Mouse (Mus musculus): ENCODE measurements around the gene Olfr549. TPM values are rescaled to one million over a fixed set of nuclear protein-coding genes. Genes with fewer than 3 reads are reported as not detected.

The Olfr549 gene
- total RNA-seq (2021), result not detected
- long read RNA-seq, experiment 1, result 0 reads
- long read RNA-seq, experiment 2, result 0 reads

DNA sequence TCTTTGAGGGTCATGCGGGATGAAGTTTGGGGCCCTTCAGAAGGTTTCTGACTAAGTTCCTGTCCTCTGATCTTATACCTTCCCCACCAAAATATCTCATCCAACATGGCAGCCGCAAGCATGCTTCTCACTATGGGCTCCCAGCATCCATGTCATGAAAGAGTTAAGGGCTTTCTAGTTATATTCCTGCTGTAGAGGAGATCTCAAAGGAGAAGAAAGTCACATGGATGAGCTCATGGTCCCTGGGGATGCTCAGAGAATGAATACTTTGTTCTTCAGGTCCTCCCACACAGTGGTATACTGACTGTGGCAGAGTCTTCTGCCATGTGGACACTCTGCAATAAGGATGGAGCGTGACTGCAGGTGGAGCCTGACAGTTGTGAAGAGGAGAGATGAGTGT, at the start of gene Olfr549:
TSS of gene Olfr549 (plus strand) at position 301 of the 400 bp plus-strand sequence.
- no peak for DNase-seq

GRCm38 (mm10) chr7:102501986-102502385, 47.7 kb upstream of the Olfr549 start:
- DNase-seq, result no peak

DNA sequence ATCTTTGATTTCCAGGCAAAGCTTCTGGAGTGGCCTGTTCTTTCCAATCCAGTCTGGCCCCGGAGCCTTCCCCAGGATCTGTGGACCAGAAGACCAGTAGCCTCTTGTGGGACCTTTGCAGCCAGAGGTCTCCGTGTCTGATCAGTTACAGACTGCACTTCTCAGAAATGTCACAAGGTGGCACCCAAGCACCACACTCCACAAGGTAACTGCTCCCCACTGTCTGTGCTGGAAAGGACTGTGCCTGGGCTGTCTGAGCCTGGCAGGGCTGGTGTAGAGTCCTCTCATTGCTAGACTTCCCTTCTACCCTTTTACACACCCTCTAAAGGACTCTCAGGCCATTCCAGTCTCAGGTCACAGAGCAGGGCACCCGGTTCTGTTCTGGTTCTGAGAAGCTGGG, 42.8 kb upstream of the Olfr549 start:
- peak; percentile 71 to 78 for DNase-seq

GRCm38 (mm10) chr7:102508066-102508465, 41.6 kb upstream of the Olfr549 start:
- DNase-seq, result no peak

DNA sequence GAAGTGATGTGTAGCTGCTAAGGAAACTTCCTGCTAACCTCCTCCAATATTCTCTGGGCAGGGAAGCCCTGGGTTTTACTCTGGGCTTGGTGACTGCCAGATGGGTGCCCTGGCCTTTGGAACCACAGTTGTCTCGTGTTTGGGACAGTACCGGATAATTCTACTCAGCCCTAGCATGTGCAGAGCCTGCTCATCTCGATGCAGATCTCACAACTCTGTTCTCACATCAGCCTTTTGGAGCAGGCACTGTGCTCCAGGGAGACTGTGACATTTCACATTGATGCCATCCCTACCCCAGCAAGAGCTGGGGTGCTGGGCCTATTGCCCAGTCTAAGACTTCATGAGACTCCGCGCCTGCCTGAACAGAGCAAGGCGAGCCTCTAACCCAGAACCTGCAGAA, 41.0 kb upstream of the Olfr549 start:
- no peak for DNase-seq

DNA sequence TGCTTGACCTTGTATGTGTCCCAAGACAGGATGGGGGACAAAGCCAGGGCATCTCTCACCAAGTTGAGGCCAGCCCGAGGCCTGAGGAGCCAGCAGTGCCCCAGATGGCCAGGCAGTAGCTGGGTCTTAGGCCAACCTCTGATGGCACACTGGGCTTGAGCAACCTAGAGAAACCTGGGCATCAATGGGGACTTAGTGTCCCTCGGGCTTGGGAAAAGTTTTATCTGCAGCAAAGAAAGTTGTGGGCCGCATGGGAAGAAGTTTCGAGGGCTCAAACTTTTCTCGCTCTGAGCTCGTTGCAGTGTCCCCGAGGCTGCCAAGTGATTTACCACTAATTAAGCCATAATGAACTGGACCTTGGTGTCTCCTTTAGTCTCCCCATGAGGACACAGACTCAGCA, 39.9 kb upstream of the Olfr549 start:
- no peak for DNase-seq

DNA sequence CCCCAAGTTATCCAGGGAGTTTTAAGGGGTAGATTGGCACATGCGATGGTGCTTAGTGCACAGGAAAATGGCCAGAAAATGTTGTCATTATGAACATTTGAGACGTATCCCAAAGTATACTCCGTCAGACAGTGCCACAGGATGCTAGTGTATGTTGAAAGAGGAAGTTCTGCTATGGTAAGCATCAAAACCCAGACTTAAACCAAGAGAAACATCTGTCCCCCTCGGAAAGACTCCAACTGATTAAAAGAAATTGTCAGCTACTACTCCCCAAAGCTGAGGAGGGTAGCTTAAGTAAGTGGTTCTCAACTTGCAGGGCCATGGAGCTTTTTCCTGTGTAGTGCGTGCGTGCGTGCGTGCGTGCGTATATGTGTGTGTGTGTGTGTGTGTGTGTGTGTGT, 37.7 kb upstream of the Olfr549 start:
- no peak for DNase-seq

- peak; percentile 91 to 96 for DNase-seq
These were observed 36.7 kb upstream of the Olfr549 start for GRCm38 (mm10) chr7:102512814-102513435.

GRCm38 (mm10) chr7:102514144-102514543, 35.5 kb upstream of the Olfr549 start:
- no peak for DNase-seq

- DNase-seq, result peak; percentile 14 to 58
These were observed 33.2 kb upstream of the Olfr549 start for GRCm38 (mm10) chr7:102516261-102517050.

- DNase-seq, result peak in 1 of 2 experiments; percentile 36
These were observed 32.7 kb upstream of the Olfr549 start for GRCm38 (mm10) chr7:102517051-102517335.

DNA sequence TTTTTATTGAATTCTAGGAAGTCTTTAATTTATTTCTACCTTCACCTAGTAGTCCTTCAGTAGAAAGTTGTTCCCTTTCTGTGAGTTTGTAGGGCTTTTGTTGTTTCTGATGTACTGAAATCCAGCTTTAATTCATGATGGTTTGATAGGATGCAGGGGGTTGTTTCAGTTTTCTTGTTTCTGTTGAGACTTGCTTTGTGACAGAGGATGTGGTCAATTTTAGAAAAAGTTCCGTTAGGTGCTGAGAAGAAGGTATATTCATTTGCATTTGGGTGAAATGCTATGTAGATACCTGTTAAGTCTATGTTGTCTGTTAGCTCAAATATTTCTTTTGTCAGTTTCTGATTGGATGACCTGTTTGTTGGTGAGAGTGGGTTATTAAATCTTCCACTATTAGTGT, 20.6 kb upstream of the Olfr549 start:
- no peak for DNase-seq

DNA sequence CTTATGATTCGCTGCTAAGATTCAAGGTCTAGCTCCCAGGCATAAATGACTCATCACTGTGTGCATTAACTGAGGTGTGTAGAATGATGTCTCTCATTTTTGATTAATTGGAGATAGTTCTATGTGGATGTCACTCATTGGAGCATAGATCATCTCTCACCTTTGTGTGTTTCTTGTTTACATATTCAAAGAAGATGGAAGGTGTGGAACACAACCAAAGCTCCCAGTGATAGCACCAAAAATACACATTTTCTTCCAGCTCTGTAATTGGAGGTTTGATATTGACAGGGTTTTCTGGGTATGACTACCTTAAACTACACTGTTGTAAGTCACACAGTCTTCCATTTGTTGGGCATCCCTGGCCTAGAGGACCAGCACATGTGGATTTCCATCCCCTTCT, 15.2 kb upstream of the Olfr549 start, which contains the start of gene Olfr547:
TSS of gene Olfr547 (plus strand) at position 301 of the 400 bp plus-strand sequence.
- no peak for DNase-seq

DNA sequence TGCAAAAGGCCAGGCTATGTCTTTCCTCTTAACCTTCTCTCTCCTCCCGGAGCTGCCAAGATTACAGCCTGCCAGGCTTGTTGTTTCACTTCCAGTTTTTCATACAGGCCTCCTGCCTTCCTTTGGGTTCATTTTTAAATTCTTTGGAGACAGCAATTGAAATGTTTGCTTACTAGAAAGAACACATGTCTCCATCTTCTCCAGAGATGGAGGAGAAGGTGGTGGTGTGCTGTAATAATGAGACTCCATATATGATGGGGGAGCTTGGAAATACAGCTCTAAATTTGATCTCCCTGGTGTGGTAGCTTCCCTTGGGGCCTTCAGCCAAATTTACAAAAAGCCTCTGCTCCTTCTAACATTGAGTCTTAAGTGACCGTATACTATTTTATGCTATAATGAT, 9.1 kb upstream of the Olfr549 start, which contains the start of gene Olfr548-ps1:
TSS of gene Olfr548-ps1 (plus strand) at position 301 of the 400 bp plus-strand sequence.
- no peak for DNase-seq

DNA sequence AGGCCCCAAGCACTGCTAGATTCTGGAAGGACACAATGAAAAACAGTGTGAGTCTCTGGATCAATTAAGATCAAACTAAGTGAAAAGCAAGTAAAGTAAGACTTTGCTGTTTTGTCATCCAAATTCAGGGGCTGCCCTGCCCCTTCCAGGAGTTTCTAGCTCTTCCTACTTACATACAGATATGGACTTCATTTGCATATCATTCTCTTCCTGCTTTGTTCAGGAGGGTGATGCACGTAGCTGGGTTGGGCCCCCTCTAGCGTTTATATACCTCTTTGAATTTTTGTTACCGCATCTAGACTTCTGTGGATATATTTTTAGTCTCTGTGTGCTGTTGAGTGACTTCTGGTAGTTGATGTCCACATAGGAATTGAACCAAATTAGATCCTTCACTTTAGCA, 8.4 kb upstream of the Olfr549 start:
- no peak for DNase-seq

- no peak for DNase-seq
These were observed 3.6 kb downstream of the Olfr549 start for GRCm38 (mm10) chr7:102553279-102553678.

- peak; percentile 94 to 95 for DNase-seq
These were observed 15.6 kb downstream of the Olfr549 start, which contains the start of gene Trim21 for GRCm38 (mm10) chr7:102564999-102565997. Trim21 (minus strand) TSS chr7:102565486.

DNA sequence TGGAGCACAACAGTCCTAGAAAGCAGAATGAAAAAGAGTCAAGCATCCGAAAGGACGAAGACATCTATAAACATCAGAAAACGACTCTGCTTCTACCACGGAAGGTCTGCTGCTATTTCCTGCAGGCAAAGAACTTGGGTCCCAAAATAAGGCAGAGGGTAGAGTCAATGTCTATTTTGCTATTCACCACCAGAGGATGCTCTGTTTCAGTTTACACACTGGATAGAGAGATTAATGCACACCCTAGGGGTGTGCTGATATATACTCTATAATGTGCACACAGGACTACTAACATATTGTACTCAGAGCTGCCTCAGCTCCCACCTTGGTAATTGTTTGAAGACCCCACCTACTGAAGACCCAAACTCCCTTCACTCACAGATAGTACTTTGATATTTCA, 16.5 kb downstream of the Olfr549 start:
- DNase-seq, result no peak

DNA sequence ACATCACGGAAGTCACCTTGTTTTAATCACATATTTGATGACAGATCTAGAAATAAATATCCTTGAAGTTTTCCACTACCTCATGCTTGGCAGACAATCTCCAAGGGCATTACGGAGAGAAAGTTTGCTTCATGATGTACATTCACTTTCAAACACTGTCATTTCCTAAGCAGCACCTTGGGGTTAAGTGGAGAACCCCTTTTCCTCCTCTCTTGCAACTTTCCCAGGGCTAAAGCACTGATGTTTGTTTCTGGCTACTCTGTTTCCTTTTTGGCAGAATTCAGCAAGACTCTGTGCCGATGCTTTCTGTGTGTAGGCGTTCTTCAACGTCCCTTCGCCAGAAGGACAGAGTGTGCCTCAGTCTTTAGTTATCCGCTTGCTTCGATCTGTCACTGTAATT, 21.5 kb downstream of the Olfr549 start, which contains the start of gene Olfr550:
TSS of gene Olfr550 (plus strand) at position 301 of the 400 bp plus-strand sequence.
- no peak for DNase-seq

- no peak for DNase-seq
These were observed 23.6 kb downstream of the Olfr549 start for GRCm38 (mm10) chr7:102573174-102573830.

DNA sequence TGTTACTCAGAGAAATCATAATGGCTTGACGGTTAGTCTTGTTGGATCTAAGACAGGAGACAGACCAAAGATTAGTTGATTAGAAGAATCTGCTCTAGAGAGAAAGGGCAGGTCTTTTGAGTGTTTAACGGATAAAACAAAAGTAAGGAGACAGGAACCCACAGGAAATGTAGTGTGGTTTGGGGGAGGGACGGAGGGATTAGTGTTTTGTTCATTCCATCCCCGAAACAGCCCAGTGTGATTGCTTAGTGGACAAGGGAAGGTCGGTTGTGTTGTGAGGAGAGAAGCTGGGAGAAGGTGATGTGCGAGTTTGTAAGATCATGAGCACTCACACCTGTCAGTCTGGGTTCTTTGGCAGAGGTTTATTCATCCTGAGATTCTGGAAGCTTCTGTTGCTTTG, 26.3 kb downstream of the Olfr549 start:
- no peak for DNase-seq

GRCm38 (mm10) chr7:102591786-102592185, 42.1 kb downstream of the Olfr549 start, which contains the start of gene Olfr551:
Olfr551 (minus strand) TSS chr7:102591886.
- DNase-seq, result no peak

All from adrenal gland, postnatal 36 days (tissue).